Mouse (Mus musculus): ENCODE results near the gene Tecpr1. TPM values are rescaled to one million over a fixed set of nuclear protein-coding genes. Genes with fewer than 3 reads are reported as not detected.

Gene Tecpr1
- polyA plus RNA-seq, 1 experiment: 240 TPM

DNA sequence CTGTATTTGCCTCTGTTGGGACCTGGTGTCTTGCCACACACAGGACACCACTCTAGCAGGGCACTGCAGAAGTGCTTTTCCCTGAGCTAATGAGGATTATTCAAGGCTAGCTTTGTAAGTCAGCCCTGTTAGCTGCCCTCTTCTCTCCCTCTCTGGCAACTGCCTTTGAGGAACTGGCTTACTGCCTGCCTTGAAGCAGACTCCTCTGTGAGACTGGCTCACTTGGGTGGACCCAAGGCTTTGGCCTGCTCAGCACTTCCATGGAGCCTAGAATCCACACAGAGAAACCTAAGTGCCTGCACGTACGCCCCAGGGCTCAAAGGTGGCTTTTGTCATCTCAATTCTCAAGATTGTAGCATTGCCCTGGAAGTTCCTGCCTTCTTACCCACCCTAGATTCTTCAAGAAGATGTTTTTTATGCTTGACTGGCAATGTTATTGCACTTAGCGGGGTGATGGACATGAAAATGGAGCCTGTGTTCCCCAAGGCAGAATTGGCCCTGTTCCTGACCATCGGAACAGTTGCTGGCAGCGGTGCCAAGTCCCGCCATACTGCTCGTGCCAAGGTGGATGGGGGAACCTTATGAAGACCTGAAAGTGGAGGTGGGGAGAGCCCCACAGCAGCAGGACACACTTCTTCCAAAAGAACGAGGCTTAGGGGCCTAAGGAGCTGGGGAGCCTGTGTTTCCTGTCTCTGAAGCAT, 54.0 kb downstream of the Tecpr1 start:
- WGBS: 93% methylated on average over 8 of the region's 8 CpGs
- TF ChIP-seq POLR2A (IDR thresholded peaks at IDR 0.05; ENCODE audit: control insufficient read depth, extremely low read depth, insufficient read depth, low read length, poor library complexity) (no peak), CTCF (IDR thresholded peaks at IDR 0.05; ENCODE audit: borderline replicate concordance, control insufficient read depth, extremely low read depth, insufficient read depth, low read length, poor library complexity) (no peak)

DNA sequence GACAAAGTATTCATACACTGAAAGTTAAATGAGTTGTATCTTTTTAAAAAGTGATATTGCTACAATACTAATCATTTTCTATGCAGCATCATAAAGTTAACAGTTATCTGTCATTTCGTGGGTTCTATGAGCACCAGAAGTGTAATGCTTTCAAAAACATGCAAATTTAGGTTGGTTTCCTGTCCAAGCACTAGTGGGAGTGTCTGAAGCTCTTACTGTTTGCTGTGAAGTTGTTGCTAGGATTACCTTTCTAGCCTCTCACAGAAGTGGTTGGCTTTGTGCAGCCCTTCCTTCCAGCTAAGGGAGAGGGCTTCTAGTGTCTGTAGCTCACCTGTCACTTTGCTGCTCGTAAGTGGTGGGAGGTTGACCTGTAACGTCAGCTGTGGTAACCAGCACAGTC, 57.7 kb downstream of the Tecpr1 start:
- no peak for DNase-seq

More for the DNA sequence above, 54.0 kb downstream of the Tecpr1 start:
- Histone ChIP-seq H3K27me3 (ENCODE audit: control insufficient read depth, insufficient read depth, low read length) (no peaks in the 10 kb centered on the region), H3K4me1 (replicated peaks; ENCODE audit: control insufficient read depth, insufficient read depth, low read length) (0 out of 2 replicates have a peak, but pooled peaks cover 3% of the 10 kb centered on the region), H3K4me3 (ENCODE audit: control insufficient read depth, insufficient read depth, low read length) (no peak overlapping the region), H3K36me3 (ENCODE audit: control insufficient read depth, insufficient read depth, low read length) (peaks cover 27% of the 10 kb centered on the region), H3K27ac (ENCODE audit: control insufficient read depth, insufficient read depth, low read length) (no peak overlapping the region)
- no peak for DNase-seq

DNA sequence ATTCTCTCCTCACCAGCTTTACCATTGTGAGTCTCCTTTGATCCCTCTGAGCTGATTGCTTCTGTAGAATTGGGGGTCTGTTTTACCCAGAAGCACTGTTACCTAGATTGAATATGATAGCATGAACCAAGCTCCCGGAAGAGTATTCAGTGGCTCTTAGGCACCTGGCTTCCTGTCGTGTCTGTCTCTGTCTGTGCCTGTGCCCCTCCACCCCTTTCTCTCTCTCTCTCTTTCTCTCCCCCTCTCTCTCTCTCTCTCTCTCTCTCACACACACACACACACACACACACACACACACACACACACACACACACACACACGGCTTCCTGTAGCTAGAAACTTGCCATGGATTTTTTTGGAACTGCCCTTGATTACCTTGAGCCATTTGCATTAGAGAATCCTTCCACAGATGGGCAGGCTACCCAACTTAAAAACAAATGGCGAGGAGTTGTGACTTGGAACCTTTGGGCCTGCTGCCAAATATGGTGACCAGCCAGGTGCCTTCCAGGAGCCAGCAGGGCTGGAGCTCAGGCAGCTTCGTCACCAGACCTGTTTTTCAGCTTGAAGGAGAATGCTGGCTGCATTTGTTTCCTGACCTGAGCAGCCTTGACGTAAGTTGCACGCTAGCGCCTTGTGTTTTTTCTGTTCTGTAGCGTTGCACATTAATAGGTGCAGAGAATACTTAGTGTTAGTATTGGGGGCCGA, 60.5 kb downstream of the Tecpr1 start:
- peaks cover 5% of the 10 kb centered on the region for H3K36me3 ChIP-seq (ENCODE audit: control insufficient read depth, insufficient read depth, low read length)
- TF ChIP-seq CTCF (IDR thresholded peaks at IDR 0.05; ENCODE audit: borderline replicate concordance, control insufficient read depth, extremely low read depth, insufficient read depth, low read length, poor library complexity) (no peak), POLR2A (IDR thresholded peaks at IDR 0.05; ENCODE audit: control insufficient read depth, extremely low read depth, insufficient read depth, low read length, poor library complexity) (no peak)
- no peak overlapping the region for H3K27ac ChIP-seq (ENCODE audit: control insufficient read depth, insufficient read depth, low read length)
- peaks cover 16% of the 10 kb centered on the region for H3K4me1 ChIP-seq (replicated peaks; ENCODE audit: control insufficient read depth, insufficient read depth, low read length)
- no peaks in the 10 kb centered on the region for H3K27me3 ChIP-seq (ENCODE audit: control insufficient read depth, insufficient read depth, low read length)
- H3K4me3 ChIP-seq (ENCODE audit: control insufficient read depth, insufficient read depth, low read length): no peak overlapping the region
- WGBS: 66% methylated on average over 10 of the region's 10 CpGs
- no peak for DNase-seq

More for the DNA sequence above, 57.7 kb downstream of the Tecpr1 start:
- no peaks in the 10 kb centered on the region for H3K27me3 ChIP-seq (ENCODE audit: control insufficient read depth, insufficient read depth, low read length)
- no peak for TF ChIP-seq POLR2A (IDR thresholded peaks at IDR 0.05; ENCODE audit: control insufficient read depth, extremely low read depth, insufficient read depth, low read length, poor library complexity)
- no peak for TF ChIP-seq CTCF (IDR thresholded peaks at IDR 0.05; ENCODE audit: borderline replicate concordance, control insufficient read depth, extremely low read depth, insufficient read depth, low read length, poor library complexity)
- peaks cover 16% of the 10 kb centered on the region for H3K4me1 ChIP-seq (replicated peaks; ENCODE audit: control insufficient read depth, insufficient read depth, low read length)
- no peak overlapping the region for H3K27ac ChIP-seq (ENCODE audit: control insufficient read depth, insufficient read depth, low read length)
- no peak overlapping the region for H3K4me3 ChIP-seq (ENCODE audit: control insufficient read depth, insufficient read depth, low read length)
- 27% methylated on average over 3 of the region's 3 CpGs for WGBS
- peaks cover 8% of the 10 kb centered on the region for H3K36me3 ChIP-seq (ENCODE audit: control insufficient read depth, insufficient read depth, low read length)

DNA sequence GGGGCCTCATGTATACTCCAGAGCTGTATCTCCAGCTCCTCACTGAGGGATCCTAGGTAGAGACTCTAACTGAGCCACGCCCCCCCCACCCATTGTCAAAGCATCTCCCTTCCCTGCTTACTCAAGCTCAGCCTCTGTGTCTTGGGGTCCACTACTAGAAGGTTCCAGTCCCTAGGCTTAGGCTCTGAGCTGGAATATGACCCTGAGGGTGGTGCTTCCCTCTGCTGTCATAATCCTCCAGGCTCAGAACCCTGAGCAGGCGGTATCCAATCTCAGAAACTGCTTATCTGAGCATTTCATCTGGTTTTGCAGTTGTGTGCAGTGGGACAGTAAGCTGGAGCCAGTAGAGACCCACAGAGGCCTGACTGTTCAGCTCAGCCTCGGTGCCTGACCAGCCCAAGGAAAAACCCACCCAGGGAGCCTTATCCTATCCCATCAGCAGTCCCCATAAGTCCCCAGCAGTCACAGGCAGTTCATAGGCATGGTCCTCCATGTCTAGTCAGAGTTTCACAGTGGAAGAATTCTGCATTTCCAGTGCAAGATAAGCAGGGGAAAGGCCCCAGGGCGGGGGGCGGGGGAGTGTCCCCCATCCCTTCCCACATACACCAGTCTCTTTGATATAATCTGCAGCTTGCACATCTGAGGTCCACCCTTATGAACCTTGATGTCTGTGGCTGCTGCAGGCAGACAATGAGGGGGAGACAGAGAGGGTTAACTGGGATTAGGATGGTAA, 61.2 kb downstream of the Tecpr1 start:
- H3K4me1 ChIP-seq (replicated peaks; ENCODE audit: control insufficient read depth, insufficient read depth, low read length): peaks cover 16% of the 10 kb centered on the region
- H3K4me3 ChIP-seq (ENCODE audit: control insufficient read depth, insufficient read depth, low read length): no peak overlapping the region
- DNase-seq: no peak
- WGBS: 75% methylated on average over 5 of the region's 5 CpGs
- H3K27ac ChIP-seq (ENCODE audit: control insufficient read depth, insufficient read depth, low read length): no peak overlapping the region; the same call in 1 of the 2 replicates
- peaks cover 9% of the 10 kb centered on the region for H3K36me3 ChIP-seq (ENCODE audit: control insufficient read depth, insufficient read depth, low read length)
- H3K27me3 ChIP-seq (ENCODE audit: control insufficient read depth, insufficient read depth, low read length): no peaks in the 10 kb centered on the region
- TF ChIP-seq POLR2A (IDR thresholded peaks at IDR 0.05; ENCODE audit: control insufficient read depth, extremely low read depth, insufficient read depth, low read length, poor library complexity): no peak
- no peak for TF ChIP-seq CTCF (IDR thresholded peaks at IDR 0.05; ENCODE audit: borderline replicate concordance, control insufficient read depth, extremely low read depth, insufficient read depth, low read length, poor library complexity)

DNA sequence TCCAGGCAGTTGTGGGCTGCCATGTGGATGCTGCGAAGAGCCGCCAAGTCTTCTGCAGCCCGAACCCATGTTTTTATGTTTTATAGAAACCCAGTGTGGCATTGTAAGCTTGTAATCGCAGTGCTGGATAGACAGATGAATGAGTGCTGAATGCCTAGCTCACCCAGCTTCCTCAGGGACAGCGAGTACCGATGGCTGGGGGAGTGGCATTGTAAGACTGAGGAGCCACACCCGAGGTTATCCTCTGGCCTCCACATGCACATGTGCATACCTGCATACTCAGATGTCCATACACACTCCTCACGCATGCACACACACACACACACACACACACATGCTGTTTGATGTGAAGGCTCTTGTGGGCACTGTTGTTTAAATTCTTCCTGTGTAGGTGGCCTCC, 64.3 kb downstream of the Tecpr1 start:
- no peak for DNase-seq
- no peak overlapping the region for H3K4me3 ChIP-seq (ENCODE audit: control insufficient read depth, insufficient read depth, low read length)
- peaks cover 13% of the 10 kb centered on the region for H3K4me1 ChIP-seq (replicated peaks; ENCODE audit: control insufficient read depth, insufficient read depth, low read length)
- no peaks in the 10 kb centered on the region for H3K27me3 ChIP-seq (ENCODE audit: control insufficient read depth, insufficient read depth, low read length)
- 93% methylated on average over 8 of the region's 8 CpGs for WGBS
- H3K36me3 ChIP-seq (ENCODE audit: control insufficient read depth, insufficient read depth, low read length): peaks cover 16% of the 10 kb centered on the region
- TF ChIP-seq POLR2A (IDR thresholded peaks at IDR 0.05; ENCODE audit: control insufficient read depth, extremely low read depth, insufficient read depth, low read length, poor library complexity): no peak
- no peak for TF ChIP-seq CTCF (IDR thresholded peaks at IDR 0.05; ENCODE audit: borderline replicate concordance, control insufficient read depth, extremely low read depth, insufficient read depth, low read length, poor library complexity)
- H3K27ac ChIP-seq (ENCODE audit: control insufficient read depth, insufficient read depth, low read length): no peak overlapping the region

DNA sequence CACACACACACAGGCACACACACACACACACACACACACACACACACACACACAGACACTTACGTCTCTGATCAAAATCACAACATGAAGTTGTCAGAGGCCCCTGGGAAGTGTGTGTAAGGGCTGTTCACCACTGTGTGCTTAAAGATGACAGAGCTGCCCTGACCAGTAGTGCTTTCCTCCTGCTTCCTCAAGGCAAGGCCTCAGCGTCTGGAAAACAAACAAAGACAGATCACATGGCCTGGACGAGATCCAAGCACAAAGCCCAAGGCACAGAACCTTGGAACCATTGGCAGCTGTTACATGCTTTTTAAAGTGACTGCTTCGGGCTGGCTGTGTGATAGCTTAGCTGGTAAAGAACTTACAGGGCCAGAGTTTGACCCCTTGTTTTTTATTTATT, 64.8 kb downstream of the Tecpr1 start:
- H3K36me3 ChIP-seq (ENCODE audit: control insufficient read depth, insufficient read depth, low read length): peaks cover 16% of the 10 kb centered on the region
- peaks cover 13% of the 10 kb centered on the region for H3K4me1 ChIP-seq (replicated peaks; ENCODE audit: control insufficient read depth, insufficient read depth, low read length)
- WGBS: 92% methylated on average over 4 of the region's 4 CpGs
- no peaks in the 10 kb centered on the region for H3K27me3 ChIP-seq (ENCODE audit: control insufficient read depth, insufficient read depth, low read length)
- no peak for DNase-seq
- H3K27ac ChIP-seq (ENCODE audit: control insufficient read depth, insufficient read depth, low read length): no peak overlapping the region
- TF ChIP-seq CTCF (IDR thresholded peaks at IDR 0.05; ENCODE audit: borderline replicate concordance, control insufficient read depth, extremely low read depth, insufficient read depth, low read length, poor library complexity): no peak
- TF ChIP-seq POLR2A (IDR thresholded peaks at IDR 0.05; ENCODE audit: control insufficient read depth, extremely low read depth, insufficient read depth, low read length, poor library complexity): no peak
- H3K4me3 ChIP-seq (ENCODE audit: control insufficient read depth, insufficient read depth, low read length): no peak overlapping the region
